Mouse (Mus musculus): ENCODE measurements around the gene Rundc3a. TPM values are rescaled to one million over a fixed set of nuclear protein-coding genes. Genes with fewer than 3 reads are reported as not detected.

Rundc3a gene
- polyA plus RNA-seq, 2 experiments: 1.0 to 3.2 TPM

DNA sequence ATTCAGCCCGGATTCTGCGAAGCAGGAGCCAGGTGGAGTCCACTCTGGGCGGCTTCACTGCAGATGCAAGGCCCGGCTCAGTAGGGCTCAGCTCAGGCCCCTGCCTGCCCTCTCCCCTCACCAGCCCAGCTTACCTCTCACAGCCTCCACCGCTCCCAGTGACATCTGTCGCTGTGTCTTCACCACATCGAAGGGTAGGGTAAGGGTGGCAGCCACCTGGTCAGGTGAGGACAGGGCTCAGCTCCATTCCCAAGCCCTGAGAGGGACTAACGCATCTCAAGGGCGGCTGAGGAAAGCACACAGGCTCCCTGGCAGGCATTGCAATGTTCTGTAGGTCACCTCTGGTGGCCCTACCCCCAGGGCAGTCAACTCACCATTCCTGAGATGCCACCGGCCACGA is 10.5 kb downstream of the Rundc3a start:
- Histone ChIP-seq H3K9me3 (ENCODE audit: control insufficient read depth, low read length) (no peaks in the 10 kb centered on the region), H3K9ac (ENCODE audit: low read depth, low read length, severe bottlenecking) (no peak overlapping the region), H3K4me2 (replicated peaks; ENCODE audit: low read depth, low read length, severe bottlenecking) (no peak overlapping the region), H3K27me3 (ENCODE audit: control insufficient read depth, insufficient read depth, low read length) (peaks cover 36% of the 10 kb centered on the region), H3K36me3 (ENCODE audit: control insufficient read depth, insufficient read depth, low read length) (peaks cover 32% of the 10 kb centered on the region), H3K4me3 (replicated peaks; ENCODE audit: low read length) (no peak overlapping the region), H3K27ac (replicated peaks; ENCODE audit: low read depth, low read length) (no peak overlapping the region), H3K4me1 (ENCODE audit: control insufficient read depth, insufficient read depth, low read length) (peaks cover 12% of the 10 kb centered on the region)
- ATAC-seq (ENCODE audit: low FRiP score, low read depth): no peak
- DNase-seq (ENCODE audit: low spot score): no peak
- no peak for TF ChIP-seq POLR2A (IDR thresholded peaks at IDR 0.05; ENCODE audit: borderline replicate concordance, extremely low read depth, insufficient read depth, insufficient read length)
- WGBS: 92% methylated on average over 11 of the region's 11 CpGs

DNA sequence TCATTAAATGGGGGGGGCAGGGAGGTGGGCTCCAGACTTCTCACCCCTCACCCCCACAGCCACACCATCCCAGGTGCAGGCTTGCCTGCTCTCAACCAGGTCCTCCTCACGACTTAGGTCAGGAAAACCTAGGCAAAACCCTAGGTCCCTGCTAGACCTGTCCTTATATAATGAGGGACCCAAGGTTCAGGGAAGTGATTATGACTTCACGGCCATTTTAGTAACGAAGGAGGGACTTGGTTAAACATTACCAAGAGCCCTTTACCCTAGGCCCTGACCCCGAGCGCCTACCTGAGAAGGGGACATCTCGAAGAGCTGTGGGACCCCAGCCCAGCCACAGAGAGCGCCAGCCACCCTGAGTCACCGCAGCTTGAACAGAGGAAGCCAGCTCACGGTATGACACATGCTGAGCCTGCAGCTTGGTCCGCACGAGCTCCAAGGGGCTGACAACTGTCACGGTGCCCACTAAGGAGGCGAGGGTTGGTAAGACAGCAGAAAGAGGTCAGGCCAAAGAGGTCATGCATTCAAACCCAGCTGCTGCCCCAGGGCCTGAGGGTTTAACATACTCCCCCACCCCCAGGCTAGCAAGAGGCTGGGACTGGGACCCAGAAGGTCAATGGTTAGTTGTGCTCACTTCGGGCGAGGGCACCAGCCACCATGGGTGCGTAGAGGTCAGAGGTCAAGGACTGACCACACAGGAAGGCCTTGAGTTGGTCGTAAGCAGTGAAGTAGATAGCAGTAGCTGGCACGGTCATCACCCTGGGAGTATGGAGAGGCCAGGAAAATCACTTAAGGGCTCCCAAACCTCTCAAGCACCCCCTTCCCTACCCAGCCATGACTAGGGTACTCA is 11.2 kb downstream of the Rundc3a start:
- ATAC-seq (ENCODE audit: low FRiP score, low read depth) (no peak), DNase-seq (ENCODE audit: low spot score) (no peak)
- 89% methylated on average over 18 of the region's 18 CpGs for WGBS
- Histone ChIP-seq H3K4me1 (ENCODE audit: control insufficient read depth, insufficient read depth, low read length) (peaks cover 12% of the 10 kb centered on the region), H3K9ac (ENCODE audit: low read depth, low read length, severe bottlenecking) (no peak overlapping the region), H3K4me3 (replicated peaks; ENCODE audit: low read length) (no peak overlapping the region), H3K4me2 (replicated peaks; ENCODE audit: low read depth, low read length, severe bottlenecking) (no peak overlapping the region), H3K27ac (replicated peaks; ENCODE audit: low read depth, low read length) (no peak overlapping the region), H3K36me3 (ENCODE audit: control insufficient read depth, insufficient read depth, low read length) (peaks cover 32% of the 10 kb centered on the region), H3K9me3 (ENCODE audit: control insufficient read depth, low read length) (no peaks in the 10 kb centered on the region), H3K27me3 (ENCODE audit: control insufficient read depth, insufficient read depth, low read length) (peaks cover 28% of the 10 kb centered on the region)
- TF ChIP-seq POLR2A (IDR thresholded peaks at IDR 0.05; ENCODE audit: borderline replicate concordance, extremely low read depth, insufficient read depth, insufficient read length): no peak

DNA sequence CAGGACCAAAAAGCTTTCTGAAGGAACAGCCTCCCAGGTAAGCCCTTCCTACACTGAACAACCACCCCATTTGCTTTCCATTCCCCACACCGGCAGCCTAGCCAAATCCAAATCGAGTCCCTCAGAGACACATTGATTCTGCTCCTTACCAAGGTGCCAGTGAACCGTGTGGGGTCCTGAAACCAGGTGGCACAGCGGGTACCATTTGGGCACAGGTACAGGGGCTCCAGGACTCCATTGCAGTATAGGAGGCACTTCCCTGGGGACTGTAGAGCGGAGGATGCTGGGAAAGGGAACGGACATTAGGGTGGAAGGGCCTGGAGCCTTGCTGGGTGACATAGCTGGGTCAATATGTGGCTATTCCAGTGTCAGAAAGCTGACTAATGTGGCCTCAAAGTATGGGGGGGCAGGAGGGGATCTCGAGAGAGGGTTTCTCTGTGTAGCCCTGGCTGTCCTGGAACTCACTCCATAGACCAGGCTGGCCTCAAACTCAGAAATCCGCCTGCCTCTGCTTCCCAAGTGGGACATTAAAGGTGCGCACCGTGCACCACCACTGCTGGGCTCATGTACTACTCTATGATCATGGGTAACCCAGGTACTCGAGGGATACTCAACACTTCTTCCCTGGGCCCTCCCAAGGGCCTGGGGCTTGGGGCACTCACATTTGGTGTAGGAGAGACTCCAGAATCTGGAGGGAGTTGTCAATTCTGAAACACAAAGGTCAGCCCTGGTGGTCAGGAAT is 12.5 kb downstream of the Rundc3a start:
- ATAC-seq (ENCODE audit: low FRiP score, low read depth) (no peak), DNase-seq (ENCODE audit: low spot score) (no peak)
- Histone ChIP-seq H3K27me3 (ENCODE audit: control insufficient read depth, insufficient read depth, low read length) (peaks cover 15% of the 10 kb centered on the region; the same call in 1 of the 2 replicates), H3K4me1 (ENCODE audit: control insufficient read depth, insufficient read depth, low read length) (peaks cover 8% of the 10 kb centered on the region), H3K27ac (replicated peaks; ENCODE audit: low read depth, low read length) (no peak overlapping the region), H3K9me3 (ENCODE audit: control insufficient read depth, low read length) (no peaks in the 10 kb centered on the region), H3K9ac (ENCODE audit: low read depth, low read length, severe bottlenecking) (peak overlapping the region; percentile 72), H3K4me2 (replicated peaks; ENCODE audit: low read depth, low read length, severe bottlenecking) (peak overlapping the region; percentile 96; the same call in 1 of the 2 replicates), H3K36me3 (ENCODE audit: control insufficient read depth, insufficient read depth, low read length) (peaks cover 32% of the 10 kb centered on the region), H3K4me3 (replicated peaks; ENCODE audit: low read length) (peak overlapping the region; percentile 67)
- no peak for TF ChIP-seq POLR2A (IDR thresholded peaks at IDR 0.05; ENCODE audit: borderline replicate concordance, extremely low read depth, insufficient read depth, insufficient read length)
- WGBS: 85% methylated on average over 11 of the region's 11 CpGs

DNA sequence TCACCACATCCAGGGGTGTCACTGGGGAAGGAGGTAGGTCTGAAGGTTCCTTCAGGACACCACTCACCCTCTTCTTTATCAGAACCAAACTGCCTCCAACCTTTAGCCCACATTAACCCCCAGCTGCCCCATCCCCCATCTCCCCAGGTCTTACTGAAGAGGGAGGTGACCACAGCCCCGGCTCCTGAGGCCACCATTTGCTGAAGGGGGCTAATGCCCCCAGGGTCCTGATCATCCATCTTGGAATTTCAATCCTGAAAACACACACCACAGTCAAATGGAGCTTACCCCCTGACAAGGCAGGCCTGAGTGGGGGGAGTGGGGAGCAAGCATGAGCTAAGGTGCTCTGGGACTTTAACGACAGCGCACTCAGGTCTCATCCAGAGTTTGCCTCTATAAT is 13.2 kb downstream of the Rundc3a start:
- DNase-seq (ENCODE audit: low spot score): no peak
- H3K27ac ChIP-seq (replicated peaks; ENCODE audit: low read depth, low read length): peak overlapping the region; percentile 83
- no peaks in the 10 kb centered on the region for H3K9me3 ChIP-seq (ENCODE audit: control insufficient read depth, low read length)
- peak overlapping the region; percentile 72 for H3K9ac ChIP-seq (ENCODE audit: low read depth, low read length, severe bottlenecking)
- no peak for TF ChIP-seq POLR2A (IDR thresholded peaks at IDR 0.05; ENCODE audit: borderline replicate concordance, extremely low read depth, insufficient read depth, insufficient read length)
- H3K4me1 ChIP-seq (ENCODE audit: control insufficient read depth, insufficient read depth, low read length): peaks cover 8% of the 10 kb centered on the region
- 9% methylated on average over 3 of the region's 3 CpGs for WGBS
- H3K4me3 ChIP-seq (replicated peaks; ENCODE audit: low read length): peak overlapping the region; percentile 67
- peaks cover 32% of the 10 kb centered on the region for H3K36me3 ChIP-seq (ENCODE audit: control insufficient read depth, insufficient read depth, low read length)
- no peak for ATAC-seq (ENCODE audit: low FRiP score, low read depth)
- peak overlapping the region; percentile 96 for H3K4me2 ChIP-seq (replicated peaks; ENCODE audit: low read depth, low read length, severe bottlenecking)
- H3K27me3 ChIP-seq (ENCODE audit: control insufficient read depth, insufficient read depth, low read length): peaks cover 11% of the 10 kb centered on the region; the same call in 1 of the 2 replicates

All from limb, embryonic 14.5 days (tissue).